13 mouse cellular contexts compared by ENCODE assay signal in genomic region chr4:46445237-46445945, GRCm38 (mm10). TPM values are rescaled to one million over a fixed set of nuclear protein-coding genes. Genes with fewer than 3 reads are reported as not detected.
A peak's percentile ranks its signal among the peaks of the same experiment; 100 is the strongest.
DNase-seq lines count a peak whose midpoint lies in the region; ATAC-seq and TF ChIP-seq lines count a peak whose summit lies in the region.
"Had no signal": no experiment of that assay in that cellular context is flagged by ENCODE, and none has a peak within 500 bp of the region (broad histone marks: within the 10 kb centered on the region; RNA-seq: fewer than 3 reads in every experiment).

No protein-coding gene starts in this region.

- H3K9me3 ChIP-seq in hindbrain, embryonic 14.5 days (ENCODE audit: control insufficient read depth, low read length) = no peaks in the 10 kb centered on the region
- no peaks in the 10 kb centered on the region for H3K9me3 ChIP-seq in hindbrain, embryonic 16.5 days (ENCODE audit: control insufficient read depth, low read length)
- no peaks in the 10 kb centered on the region for H3K9me3 ChIP-seq in E14TG2a.4 (ENCODE audit: low read length)
- no peaks in the 10 kb centered on the region for H3K9me3 ChIP-seq in intestine, embryonic 15.5 days
- H3K9me3 ChIP-seq: embryonic facial prominence, embryonic 15.5 days had no signal

- TF ChIP-seq CTCF in E14TG2a.4 (conservative IDR thresholded peaks at IDR 0.05; ENCODE audit: low read length) = no peak

- H3K4me3 ChIP-seq in hindbrain, embryonic 14.5 days (replicated peaks; ENCODE audit: low read length) = no peak overlapping the region
- no peak overlapping the region for H3K4me3 ChIP-seq in hindbrain, embryonic 16.5 days (ENCODE audit: low read length)
- H3K4me3 ChIP-seq in E14TG2a.4 (replicated peaks; ENCODE audit: low read length) = peak overlapping the region; percentile 53
- H3K4me3 ChIP-seq in intestine, embryonic 15.5 days (replicated peaks) = no peak overlapping the region
- H3K4me3 ChIP-seq: embryonic facial prominence, embryonic 15.5 days; left cerebral cortex, adult 2 months had no signal

- H3K4me1 ChIP-seq in hindbrain, embryonic 14.5 days (replicated peaks; ENCODE audit: control insufficient read depth, insufficient read depth, low read length) = 0 out of 2 replicates have a peak, but pooled peaks cover 6% of the 10 kb centered on the region
- peaks cover 2% of the 10 kb centered on the region for H3K4me1 ChIP-seq in hindbrain, embryonic 16.5 days (ENCODE audit: control insufficient read depth, insufficient read depth, low read depth, low read length)
- peaks cover 33% of the 10 kb centered on the region for H3K4me1 ChIP-seq in E14TG2a.4 (replicated peaks; ENCODE audit: low read depth, low read length)
- no peaks in the 10 kb centered on the region for H3K4me1 ChIP-seq in intestine, embryonic 15.5 days (replicated peaks)
- H3K4me1 ChIP-seq: embryonic facial prominence, embryonic 15.5 days had no signal

- H3K9ac ChIP-seq in hindbrain, embryonic 14.5 days = no peak overlapping the region
- H3K9ac ChIP-seq in hindbrain, embryonic 16.5 days (ENCODE audit: low read depth, low read length) = no peak overlapping the region
- H3K9ac ChIP-seq in intestine, embryonic 15.5 days = no peak overlapping the region
- H3K9ac ChIP-seq: embryonic facial prominence, embryonic 15.5 days had no signal

- H3K4me2 ChIP-seq in hindbrain, embryonic 14.5 days (replicated peaks) = no peak overlapping the region
- H3K4me2 ChIP-seq in hindbrain, embryonic 16.5 days (ENCODE audit: low read length) = no peak overlapping the region
- no peak overlapping the region for H3K4me2 ChIP-seq in intestine, embryonic 15.5 days (replicated peaks)
- H3K4me2 ChIP-seq: embryonic facial prominence, embryonic 15.5 days had no signal

- 0 out of 2 replicates have a peak overlapping the region, but pooled peaks have one; percentile 5 for H3K27ac ChIP-seq in hindbrain, embryonic 14.5 days
- H3K27ac ChIP-seq in hindbrain, embryonic 16.5 days (ENCODE audit: low read depth, low read length) = no peak overlapping the region
- H3K27ac ChIP-seq in intestine, embryonic 15.5 days = no peak overlapping the region
- H3K27ac ChIP-seq: embryonic facial prominence, embryonic 15.5 days; left cerebral cortex, adult 2 months had no signal

- DNase-seq in hindbrain, embryonic 14.5 days (ENCODE audit: low spot score) = no peak
- DNase-seq in cerebellum, adult 11-12 months = peak; percentile 89
- no peak for DNase-seq in layer of hippocampus, adult 9-10 months (ENCODE audit: low spot score)
- DNase-seq in lung, postnatal 36 days = no peak
- no peak for DNase-seq in embryo, embryonic 10.5 days (ENCODE audit: low spot score)
- DNase-seq: heart, adult 18-20 months had no signal

- H3K27me3 ChIP-seq in hindbrain, embryonic 14.5 days (ENCODE audit: control insufficient read depth, insufficient read depth, low read length) = no peaks in the 10 kb centered on the region
- no peaks in the 10 kb centered on the region for H3K27me3 ChIP-seq in hindbrain, embryonic 16.5 days (replicated peaks; ENCODE audit: control insufficient read depth, insufficient read depth, low read length)
- 0 out of 2 replicates have a peak, but pooled peaks cover 3% of the 10 kb centered on the region for H3K27me3 ChIP-seq in E14TG2a.4 (ENCODE audit: insufficient read depth, low read length)
- H3K27me3 ChIP-seq in intestine, embryonic 15.5 days (replicated peaks) = no peaks in the 10 kb centered on the region
- H3K27me3 ChIP-seq: embryonic facial prominence, embryonic 15.5 days had no signal

- ATAC-seq in hindbrain, embryonic 14.5 days (ENCODE audit: low FRiP score) = no peak
- ATAC-seq in hindbrain, embryonic 16.5 days = no peak
- ATAC-seq in intestine, embryonic 15.5 days = peak; percentile 57; the same call in 1 of the 2 replicates
- ATAC-seq: forebrain, embryonic 16.5 days; lung, postnatal 0 days had no signal

- WGBS in hindbrain, embryonic 14.5 days = 51% methylated on average over 9 of the region's 9 CpGs
- 48% methylated on average over 9 of the region's 9 CpGs for WGBS in hindbrain, embryonic 16.5 days
- 51% methylated on average over 9 of the region's 9 CpGs for WGBS in intestine, embryonic 15.5 days

- no peaks in the 10 kb centered on the region for H3K36me3 ChIP-seq in hindbrain, embryonic 14.5 days (replicated peaks; ENCODE audit: control insufficient read depth, insufficient read depth)
- H3K36me3 ChIP-seq in hindbrain, embryonic 16.5 days (ENCODE audit: control insufficient read depth, insufficient read depth, low read length) = no peaks in the 10 kb centered on the region
- H3K36me3 ChIP-seq in E14TG2a.4 (ENCODE audit: insufficient read depth, low read length) = no peaks in the 10 kb centered on the region
- H3K36me3 ChIP-seq in intestine, embryonic 15.5 days = no peaks in the 10 kb centered on the region
- H3K36me3 ChIP-seq: embryonic facial prominence, embryonic 15.5 days had no signal

RNA-seq across cellular contexts. Expression of gene Anp32b, which starts 5.3 kb away (rescaled TPM):
- 63.2 and 68.3 TPM in 2 replicates for polyA plus RNA-seq in hindbrain, embryonic 14.5 days (2014; fragmentation: Nextera tagmentation; extraction: Ambion mirVana)
- 72.5 and 82.4 TPM in 2 replicates for polyA plus RNA-seq in hindbrain, embryonic 16.5 days (2015; fragmentation: Nextera tagmentation; extraction: Ambion mirVana)
- 260 and 262 TPM in 2 replicates for polyA plus RNA-seq in intestine, embryonic 15.5 days (2015; fragmentation: Nextera tagmentation; extraction: Ambion mirVana)

RNA-seq across cellular contexts. Expression of gene Hemgn, which starts 32.1 kb away (rescaled TPM):
- polyA plus RNA-seq in hindbrain, embryonic 14.5 days (2014; fragmentation: Nextera tagmentation; extraction: Ambion mirVana) = 0.27 TPM in 1 of 2 replicates, not detected in the other
- 0.13 and 0.26 TPM in 2 replicates for polyA plus RNA-seq in hindbrain, embryonic 16.5 days (2015; fragmentation: Nextera tagmentation; extraction: Ambion mirVana)
- polyA plus RNA-seq in intestine, embryonic 15.5 days (2015; fragmentation: Nextera tagmentation; extraction: Ambion mirVana) = 4.8 and 6.4 TPM in 2 replicates

RNA-seq across cellular contexts. Expression of gene Nans, which starts 43.7 kb away (rescaled TPM):
- polyA plus RNA-seq in hindbrain, embryonic 14.5 days (2014; fragmentation: Nextera tagmentation; extraction: Ambion mirVana) = 59.7 and 60.3 TPM in 2 replicates
- 73.7 and 77.1 TPM in 2 replicates for polyA plus RNA-seq in hindbrain, embryonic 16.5 days (2015; fragmentation: Nextera tagmentation; extraction: Ambion mirVana)
- 102 and 113 TPM in 2 replicates for polyA plus RNA-seq in intestine, embryonic 15.5 days (2015; fragmentation: Nextera tagmentation; extraction: Ambion mirVana)

RNA-seq across cellular contexts. Expression of gene Trmo, which starts 56.2 kb away (rescaled TPM):
- 8.6 and 9.7 TPM in 2 replicates for polyA plus RNA-seq in hindbrain, embryonic 14.5 days (2014; fragmentation: Nextera tagmentation; extraction: Ambion mirVana)
- 8.8 TPM in 2 replicates for polyA plus RNA-seq in hindbrain, embryonic 16.5 days (2015; fragmentation: Nextera tagmentation; extraction: Ambion mirVana)
- polyA plus RNA-seq in intestine, embryonic 15.5 days (2015; fragmentation: Nextera tagmentation; extraction: Ambion mirVana) = 11.2 and 11.5 TPM in 2 replicates
